Mouse (Mus musculus) spleen, postnatal 4 days (tissue): ENCODE measurements around the gene Col5a1.

Experiments
- DNase-seq, 2 experiments: peaks; one replicate each; pipeline ENCODE4 v3.0.0; 2022; ENCODE audit warnings: low spot score in 2 of 2

The Col5a1 gene

GRCm38 (mm10) chr2:27919309-27919850, 33.2 kb downstream of the Col5a1 start:
- DNase-seq, result no peak

GRCm38 (mm10) chr2:27922053-27922452, 35.8 kb downstream of the Col5a1 start:
- no peak for DNase-seq

GRCm38 (mm10) chr2:27923718-27924117, 37.5 kb downstream of the Col5a1 start:
- no peak for DNase-seq

- no peak for DNase-seq
Measured at GRCm38 (mm10) chr2:27924463-27924862, 38.2 kb downstream of the Col5a1 start.

GRCm38 (mm10) chr2:27926478-27927165, 40.4 kb downstream of the Col5a1 start:
- DNase-seq, result no peak

GRCm38 (mm10) chr2:27930471-27931015, 44.3 kb downstream of the Col5a1 start:
- no peak for DNase-seq

- no peak for DNase-seq
Measured at GRCm38 (mm10) chr2:27931130-27931529, 44.9 kb downstream of the Col5a1 start.

GRCm38 (mm10) chr2:27931971-27932370, 45.7 kb downstream of the Col5a1 start:
- no peak for DNase-seq

GRCm38 (mm10) chr2:27934269-27934668, 48.0 kb downstream of the Col5a1 start:
- DNase-seq, result no peak

- DNase-seq, result no peak
Measured at GRCm38 (mm10) chr2:27934831-27935230, 48.6 kb downstream of the Col5a1 start.

GRCm38 (mm10) chr2:27935441-27935840, 49.2 kb downstream of the Col5a1 start:
- no peak for DNase-seq

GRCm38 (mm10) chr2:27936607-27937191, 50.5 kb downstream of the Col5a1 start:
- DNase-seq, result no peak

- DNase-seq, result no peak
Measured at GRCm38 (mm10) chr2:27939433-27939832, 53.2 kb downstream of the Col5a1 start.

- no peak for DNase-seq
Measured at GRCm38 (mm10) chr2:27940144-27940543, 53.9 kb downstream of the Col5a1 start.

- DNase-seq, result no peak
Measured at GRCm38 (mm10) chr2:27947252-27947651, 61.0 kb downstream of the Col5a1 start.

GRCm38 (mm10) chr2:27947917-27948316, 61.7 kb downstream of the Col5a1 start:
- DNase-seq, result no peak

- DNase-seq, result no peak
Measured at GRCm38 (mm10) chr2:27953866-27954265, 67.6 kb downstream of the Col5a1 start.

GRCm38 (mm10) chr2:27954924-27955323, 68.7 kb downstream of the Col5a1 start:
- no peak for DNase-seq

- DNase-seq, result no peak
Measured at GRCm38 (mm10) chr2:27956751-27957150, 70.5 kb downstream of the Col5a1 start.

- DNase-seq, result no peak
Measured at GRCm38 (mm10) chr2:27957184-27957583, 71.0 kb downstream of the Col5a1 start.

- DNase-seq, result no peak
Measured at GRCm38 (mm10) chr2:27959275-27959674, 73.0 kb downstream of the Col5a1 start.

GRCm38 (mm10) chr2:27961190-27961589, 75.0 kb downstream of the Col5a1 start:
- no peak for DNase-seq

GRCm38 (mm10) chr2:27962406-27962805, 76.2 kb downstream of the Col5a1 start:
- DNase-seq, result no peak
